In the genomic region with DNA sequence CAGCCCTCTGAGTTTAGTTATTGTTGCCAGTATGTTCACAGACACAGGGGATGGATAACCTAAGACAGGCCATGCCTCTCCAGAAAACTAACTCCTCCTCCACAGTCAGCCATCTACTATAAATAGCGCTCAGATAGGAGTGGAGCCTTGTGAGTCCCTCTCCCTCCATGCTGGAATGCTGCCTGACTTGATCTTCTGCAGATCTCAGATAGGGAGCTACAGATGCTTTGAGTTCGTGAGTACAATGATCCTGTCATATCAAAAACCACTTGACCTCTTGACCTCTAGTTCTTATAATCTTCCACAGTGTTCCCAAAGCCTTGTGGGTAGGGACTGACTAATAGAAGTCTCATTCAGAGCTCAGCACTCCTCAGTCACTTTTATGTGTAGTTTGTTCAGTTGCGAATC, we compare ENCODE assay signal across 11 mouse cellular contexts. TPM values are rescaled to one million over a fixed set of nuclear protein-coding genes. Genes with fewer than 3 reads are reported as not detected.
DNase-seq lines count a peak whose midpoint lies in the region; ATAC-seq and TF ChIP-seq lines count a peak whose summit lies in the region.
"Had no signal": no experiment of that assay in that cellular context is flagged by ENCODE, and none has a peak within 500 bp of the region (broad histone marks: within the 10 kb centered on the region; RNA-seq: fewer than 3 reads in every experiment).

No protein-coding gene starts in this region.

- peak; percentile 73 for ATAC-seq in stomach, embryonic 16.5 days (ENCODE audit: insufficient read depth, low FRiP score)
- ATAC-seq: activated CD4-positive, CD25-positive, alpha-beta regulatory T cell, adult 4 months had no signal

- peaks cover 4% of the 10 kb centered on the region; the same call in 1 of the 2 replicates for H3K4me1 ChIP-seq in cerebellum, adult 2 months (ENCODE audit: control insufficient read depth, insufficient read depth, low read length)
- H3K4me1 ChIP-seq in stomach, embryonic 16.5 days (ENCODE audit: control insufficient read depth, insufficient read depth, low read length): no peaks in the 10 kb centered on the region
- H3K4me1 ChIP-seq: neural tube, embryonic 15.5 days had no signal

- H3K9me3 ChIP-seq in stomach, embryonic 16.5 days (replicated peaks; ENCODE audit: control insufficient read depth, low read length): no peaks in the 10 kb centered on the region
- H3K9me3 ChIP-seq: neural tube, embryonic 15.5 days had no signal

- intact Hi-C loops in heart, postnatal 10 days (cut with DNase I): no loop called here

- H3K4me2 ChIP-seq in stomach, embryonic 16.5 days (ENCODE audit: low read depth, low read length): no peak overlapping the region
- H3K4me2 ChIP-seq: neural tube, embryonic 15.5 days had no signal

- no peak for TF ChIP-seq CTCF in cerebellum, adult 2 months (IDR thresholded peaks at IDR 0.05; ENCODE audit: borderline replicate concordance, insufficient read depth, low read depth, low read length)

- no peak overlapping the region for H3K27ac ChIP-seq in cerebellum, adult 2 months (ENCODE audit: insufficient read depth, low read length)
- no peak overlapping the region for H3K27ac ChIP-seq in stomach, embryonic 16.5 days (ENCODE audit: low read length)
- H3K27ac ChIP-seq: macrophage; neural tube, embryonic 15.5 days had no signal

- H3K27me3 ChIP-seq in cerebellum, adult 2 months (ENCODE audit: control insufficient read depth, insufficient read depth, low read length): no peaks in the 10 kb centered on the region
- H3K27me3 ChIP-seq in stomach, embryonic 16.5 days (ENCODE audit: control insufficient read depth, insufficient read depth, low read length): no peaks in the 10 kb centered on the region
- H3K27me3 ChIP-seq: neural tube, embryonic 15.5 days had no signal

- TF ChIP-seq POLR2A in cerebellum, adult 2 months (IDR thresholded peaks at IDR 0.05; ENCODE audit: borderline replicate concordance, insufficient read depth, low read length): no peak

- WGBS in cerebellum, adult 2 months: 63% methylated on average over 3 of the region's 3 CpGs
- 52% methylated on average over 3 of the region's 3 CpGs for WGBS in stomach, embryonic 16.5 days

- H3K36me3 ChIP-seq in stomach, embryonic 16.5 days (ENCODE audit: control insufficient read depth, insufficient read depth, low read length): no peaks in the 10 kb centered on the region; the same call in 1 of the 2 replicates

- H3K4me3 ChIP-seq in cerebellum, adult 2 months (replicated peaks; ENCODE audit: insufficient read depth, low read depth, low read length): no peak overlapping the region
- no peak overlapping the region for H3K4me3 ChIP-seq in stomach, embryonic 16.5 days (replicated peaks; ENCODE audit: low read length)
- H3K4me3 ChIP-seq: neural tube, embryonic 15.5 days had no signal

- DNase-seq in cerebellum, postnatal 10 days: peak; percentile 23 to 33
- DNase-seq in cerebellum, adult 2 months: no peak
- DNase-seq in ovary, adult 18-20 months (ENCODE audit: low spot score): peak; percentile 3
- DNase-seq in ovary, postnatal 10 days (ENCODE audit: low spot score): no peak
- DNase-seq in heart, postnatal 10 days: peak; percentile 31 to 46
- DNase-seq in Muller cell, postnatal 12 days (ENCODE audit: inconsistent ontology term): no peak
- no peak for DNase-seq in cerebellum, adult 8-10 months

- H3K9ac ChIP-seq in stomach, embryonic 16.5 days (ENCODE audit: low read length): no peak overlapping the region
- H3K9ac ChIP-seq: neural tube, embryonic 15.5 days had no signal

RNA-seq across cellular contexts. Expression of gene Tmem168, which starts 28.7 kb away (rescaled TPM):
- 9.0 and 9.3 TPM in 2 replicates for polyA plus RNA-seq in cerebellum, adult 2 months (2012; rRNA removed)
- 10 to 100 TPM; 23.9 to 25.4 TPM for total RNA-seq in heart, postnatal 10 days (2021)
- polyA plus RNA-seq in stomach, embryonic 16.5 days (2015; fragmentation: Nextera tagmentation; extraction: Ambion mirVana): 38.7 and 39.9 TPM in 2 replicates

RNA-seq across cellular contexts. Expression of gene Bmt2, which starts 41.2 kb away (rescaled TPM):
- polyA plus RNA-seq in cerebellum, adult 2 months (2012; rRNA removed): 13.2 and 13.3 TPM in 2 replicates
- total RNA-seq in heart, postnatal 10 days (2021): 10 to 100 TPM; 10.4 to 11.2 TPM
- 9.6 and 10.6 TPM in 2 replicates for polyA plus RNA-seq in stomach, embryonic 16.5 days (2015; fragmentation: Nextera tagmentation; extraction: Ambion mirVana)

Comparison
In these comparisons a context has a peak if more than half of its experiments do, and no peak if none do; other contexts are left out.
1. DNase-seq: peak in cerebellum, postnatal 10 days (2 of 2), ovary, adult 18-20 months (single experiment) and heart, postnatal 10 days (2 of 2); none in cerebellum, adult 2 months (0 of 2), ovary, postnatal 10 days (single experiment), Muller cell, postnatal 12 days (single experiment) and cerebellum, adult 8-10 months (single experiment).